Mouse (Mus musculus): Measurements from ENCODE around the gene Sema3b.

DNA sequence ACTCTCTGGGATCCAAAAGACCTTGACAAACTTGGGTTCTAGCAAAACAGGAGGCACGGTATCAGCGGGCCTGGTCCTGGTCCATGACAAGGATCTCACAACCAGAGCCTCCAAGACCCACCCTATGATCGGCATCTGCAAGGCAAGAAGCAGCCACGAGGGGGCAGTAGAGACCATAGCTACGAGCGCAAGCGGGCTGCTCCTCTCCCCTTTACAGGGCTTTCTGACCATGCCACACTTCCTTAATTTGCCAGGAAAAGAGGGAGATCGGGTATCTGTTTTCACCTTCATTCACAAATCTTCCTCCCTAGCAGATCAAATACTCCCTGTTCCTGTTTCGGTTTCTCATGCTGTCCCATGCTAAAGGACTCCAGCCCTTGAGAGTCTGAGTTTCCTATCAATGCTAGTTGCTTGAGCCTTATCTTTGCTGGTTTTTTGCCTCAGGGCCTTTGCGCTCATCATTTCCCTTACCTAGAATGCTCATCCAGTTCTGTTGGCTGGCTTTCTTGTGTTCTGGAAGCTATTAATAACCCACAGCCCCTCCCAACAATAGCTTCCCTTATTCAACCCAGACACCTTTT lies 6.9 kb downstream of the Sema3b start:
- peak; percentile 99 for TF ChIP-seq CTCF (IDR thresholded peaks at IDR 0.05; ENCODE audit: extremely low read depth, insufficient read depth, insufficient read length, insufficient replicate concordance)
- TF ChIP-seq POLR2A (IDR thresholded peaks at IDR 0.05; ENCODE audit: low read depth, low read length) = no peak
